Mouse (Mus musculus): ENCODE measurements at regions not wholly inside any gene's neighbourhood (a gene's known extent, or its start where the extent isn't known, plus 50 kb on each side); places are given as distances from the start of the nearest gene placed in this dataset.

DNA sequence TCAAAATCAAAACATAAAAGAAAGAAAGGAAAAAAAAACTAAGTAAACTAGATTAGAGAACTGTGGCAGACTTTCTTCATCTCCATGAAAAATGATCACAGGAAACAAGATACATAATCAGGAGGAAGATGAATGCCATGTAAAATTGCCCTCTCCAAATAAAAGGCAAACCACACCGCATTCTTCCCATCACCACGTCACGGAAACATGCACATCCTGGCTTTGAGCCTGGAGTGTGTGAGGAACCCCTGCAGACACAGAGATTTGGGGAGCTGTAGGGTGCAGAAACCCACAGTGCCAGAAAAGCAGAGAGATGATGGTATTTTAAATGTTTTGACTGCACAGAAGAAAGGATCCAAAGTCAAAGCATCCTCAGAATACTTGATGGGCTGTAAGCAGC lies 488.5 kb upstream of the Tenm4 start:
- TF ChIP-seq CTCF (conservative IDR thresholded peaks at IDR 0.05; ENCODE audit: low read length) (no peak), POU5F1 (IDR thresholded peaks at IDR 0.05; ENCODE audit: borderline replicate concordance, low read length) (no peak)

Measured in E14TG2a.4 (cell line).